Mouse (Mus musculus) left cerebral cortex, adult 18-20 months (tissue): ENCODE data around the gene Spon1. TPM values are rescaled to one million over a fixed set of nuclear protein-coding genes. Genes with fewer than 3 reads are reported as not detected.

Experiments used
- DNase-seq, 2 experiments: peaks; one replicate each; pipeline ENCODE4 v3.0.0; 2021 to 2022; ENCODE audit warnings: low spot score in 2 of 2, mixed read lengths in 1 of 2
- long read RNA-seq, 2 experiments: library from polyadenylated mRNA; stranded (forward); transcript quantifications; one replicate each; pipeline ENCODE4 v2.0.0; 2021
- total RNA-seq, 2 experiments: library from RNA; stranded (reverse); gene quantifications; 2 replicates each; pipeline ENCODE4 v1.2.3; 2021

Gene Spon1
- total RNA-seq, result 10 to 100 TPM; 32.7 to 40.2 TPM
- long read RNA-seq, experiment 1, full-length matches to known transcripts, result 37 of 53 reads
- long read RNA-seq, experiment 1, partial matches to known transcripts, result 9 of 53 reads
- long read RNA-seq, experiment 1, other reads (novel, unspliced or antisense), result 7 of 53 reads
- long read RNA-seq, experiment 2, full-length matches to known transcripts, result 15 of 28 reads
- long read RNA-seq, experiment 2, partial matches to known transcripts, result 6 of 28 reads
- long read RNA-seq, experiment 2, other reads (novel, unspliced or antisense), result 7 of 28 reads

GRCm38 (mm10) chr7:113765667-113766497 is at the start of gene Spon1:
Gene Spon1 (plus strand): TSS chr7:113765998.
- DNase-seq, result peak; percentile 34 to 49

- no peak for DNase-seq
Measured at GRCm38 (mm10) chr7:113721994-113722393, 43.8 kb upstream of the Spon1 start.

- no peak for DNase-seq
Measured at GRCm38 (mm10) chr7:113723905-113724304, 41.9 kb upstream of the Spon1 start.

GRCm38 (mm10) chr7:113727999-113728713 is 37.6 kb upstream of the Spon1 start:
- no peak for DNase-seq

GRCm38 (mm10) chr7:113728926-113729325 is 36.9 kb upstream of the Spon1 start:
- DNase-seq, result no peak

GRCm38 (mm10) chr7:113730406-113731247 is 35.2 kb upstream of the Spon1 start:
- DNase-seq, result no peak

- DNase-seq, result peak; percentile 12 to 20
Measured at GRCm38 (mm10) chr7:113737790-113738362, 27.9 kb upstream of the Spon1 start.

GRCm38 (mm10) chr7:113739181-113739580 is 26.6 kb upstream of the Spon1 start:
- DNase-seq, result peak; percentile 50 to 51

GRCm38 (mm10) chr7:113742644-113743043 is 23.2 kb upstream of the Spon1 start:
- no peak for DNase-seq

- DNase-seq, result no peak
Measured at GRCm38 (mm10) chr7:113743982-113744381, 21.8 kb upstream of the Spon1 start.

GRCm38 (mm10) chr7:113756616-113757015 is 9.2 kb upstream of the Spon1 start:
- DNase-seq, result no peak

- peak; percentile 54 to 66 for DNase-seq
Measured at GRCm38 (mm10) chr7:113759212-113759611, 6.6 kb upstream of the Spon1 start.

- no peak for DNase-seq
Measured at GRCm38 (mm10) chr7:113765133-113765532, 665 bp upstream of the Spon1 start.

- DNase-seq, result peak in 1 of 2 experiments; percentile 17
Measured at GRCm38 (mm10) chr7:113766498-113766941, 722 bp downstream of the Spon1 start.

GRCm38 (mm10) chr7:113767546-113767945 is 1.7 kb downstream of the Spon1 start:
- no peak for DNase-seq

- DNase-seq, result no peak
Measured at GRCm38 (mm10) chr7:113768174-113768935, 2.6 kb downstream of the Spon1 start.

- no peak for DNase-seq
Measured at GRCm38 (mm10) chr7:113769281-113769680, 3.5 kb downstream of the Spon1 start.

GRCm38 (mm10) chr7:113772135-113772534 is 6.3 kb downstream of the Spon1 start:
- DNase-seq, result no peak

GRCm38 (mm10) chr7:113773436-113773835 is 7.6 kb downstream of the Spon1 start:
- no peak for DNase-seq

- DNase-seq, result peak; percentile 46 to 54
Measured at GRCm38 (mm10) chr7:113774039-113774438, 8.2 kb downstream of the Spon1 start.
